Mouse (Mus musculus): ENCODE data around the gene Fam89b.

DNA sequence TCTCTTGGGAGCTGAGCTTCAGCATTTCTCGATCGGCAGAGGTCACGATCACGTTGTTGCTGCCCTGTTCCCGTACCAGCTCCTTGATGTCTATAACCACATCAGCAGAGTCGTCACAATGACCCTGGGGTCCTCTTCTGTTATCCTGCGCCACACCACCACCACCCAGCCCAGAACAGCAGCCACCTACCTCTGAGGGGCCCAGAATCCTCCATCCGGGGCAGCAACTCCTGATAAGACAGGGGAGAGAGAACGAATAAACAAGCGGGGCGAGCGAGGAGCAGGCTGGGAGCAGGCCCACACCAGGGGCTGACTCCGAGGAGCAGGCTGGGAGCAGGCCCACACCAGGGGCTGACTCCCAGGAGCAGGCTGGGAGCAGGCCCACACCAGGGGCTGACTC lies 43.0 kb downstream of the Fam89b start:
- TF ChIP-seq CTCF (conservative IDR thresholded peaks at IDR 0.05; ENCODE audit: low read length): no peak
- TF ChIP-seq POU5F1 (IDR thresholded peaks at IDR 0.05; ENCODE audit: borderline replicate concordance, low read length): no peak
- no peak for TF ChIP-seq NANOG (IDR thresholded peaks at IDR 0.05; ENCODE audit: borderline replicate concordance, low read length)

Measured in E14TG2a.4 (cell line).